ENCODE assay signal across 17 mouse cellular contexts in genomic region chr14:22548286-22548685, GRCm38 (mm10).
"Had no signal": no experiment of that assay in that cellular context is flagged by ENCODE, and none has a peak within 500 bp of the region (broad histone marks: within the 10 kb centered on the region; RNA-seq: fewer than 3 reads in every experiment).

No protein-coding gene starts in this region.

- H3K27me3 ChIP-seq: liver, embryonic 15.5 days; lung, embryonic 15.5 days; megakaryocyte, embryonic 14.5 days; neural tube, embryonic 12.5 days; stomach, embryonic 15.5 days had no signal

- H3K9ac ChIP-seq: liver, embryonic 15.5 days; liver, postnatal 0 days; lung, embryonic 15.5 days; midbrain, embryonic 15.5 days; neural tube, embryonic 12.5 days; stomach, embryonic 15.5 days had no signal

- H3K4me3 ChIP-seq: liver, embryonic 15.5 days; lung, embryonic 15.5 days; megakaryocyte, embryonic 14.5 days; midbrain, embryonic 15.5 days; neural tube, embryonic 12.5 days; stomach, embryonic 15.5 days had no signal

- H3K36me3 ChIP-seq: liver, embryonic 15.5 days; lung, embryonic 15.5 days; midbrain, embryonic 15.5 days; neural tube, embryonic 12.5 days; stomach, embryonic 15.5 days had no signal

- H3K27ac ChIP-seq: liver, embryonic 15.5 days; lung, embryonic 15.5 days; macrophage; midbrain, embryonic 15.5 days; neural tube, embryonic 12.5 days; stomach, embryonic 15.5 days; stomach, postnatal 0 days had no signal

- H3K4me1 ChIP-seq: liver, embryonic 15.5 days; lung, embryonic 15.5 days; stomach, embryonic 15.5 days had no signal

- ATAC-seq: liver, postnatal 0 days; lung, postnatal 0 days; midbrain, embryonic 15.5 days had no signal

- H3K9me3 ChIP-seq: liver, embryonic 15.5 days; lung, embryonic 15.5 days; megakaryocyte, embryonic 14.5 days; midbrain, embryonic 15.5 days; neural tube, embryonic 12.5 days; stomach, embryonic 15.5 days had no signal

- DNase-seq: liver, postnatal 0 days; lung, adult 2 months; lung, postnatal 14 days; lung, postnatal 36 days; right cerebral cortex, postnatal 14 days; thymus, adult 2 months; thymus, postnatal 14 days; thymus, postnatal 36 days had no signal

- H3K4me2 ChIP-seq: liver, embryonic 15.5 days; lung, embryonic 15.5 days; midbrain, embryonic 15.5 days; neural tube, embryonic 12.5 days; stomach, embryonic 15.5 days had no signal
